Mouse (Mus musculus) MEL (cell line): ENCODE results near the gene H60c. TPM values are rescaled to one million over a fixed set of nuclear protein-coding genes. Genes with fewer than 3 reads are reported as not detected.
A peak's percentile ranks its signal among the peaks of the same experiment; 100 is the strongest.

ENCODE experiments used
- DNase-seq: peaks from one replicate; pipeline ENCODE4 v3.0.0; 2011; ENCODE audit warnings: low read depth, low spot score
- H3K27ac ChIP-seq: 2 replicates; pipeline ENCODE4 v1.5.1; 2012; ENCODE audit warnings: low read depth, mild to moderate bottlenecking, control low read depth, low read length, moderate library complexity; ENCODE audit not compliant: control insufficient read depth
- H3K27me3 ChIP-seq, 2 experiments: fragments of 150-350 bp in 1 of 2; sonication (generic) in 1 of 2; 2 replicates each; pipeline ENCODE4 v1.6.1; 2012; ENCODE audit warnings: low read length in 2 of 2, mild to moderate bottlenecking in 2 of 2, improper control_type of control experiment in 1 of 2, moderate library complexity in 1 of 2; ENCODE audit not compliant: insufficient read depth in 2 of 2, control insufficient read depth in 1 of 2
- H3K36me3 ChIP-seq, 2 experiments: 2 replicates each; pipeline ENCODE4 v1.6.1; 2012 to 2014; ENCODE audit warnings: low read length in 2 of 2, improper control_type of control experiment in 1 of 2, inconsistent platforms in 1 of 2, mild to moderate bottlenecking in 1 of 2; ENCODE audit not compliant: insufficient read depth in 2 of 2, control insufficient read depth in 1 of 2
- H3K4me1 ChIP-seq, 2 experiments: fragments of 150-350 bp in 1 of 2; sonication (generic) in 1 of 2; 2 replicates each; pipeline ENCODE4 v1.6.1; 2012; ENCODE audit warnings: low read length in 2 of 2, improper control_type of control experiment in 1 of 2, mild to moderate bottlenecking in 1 of 2; ENCODE audit not compliant: insufficient read depth in 2 of 2, control insufficient read depth in 1 of 2
- H3K4me3 ChIP-seq, 2 experiments: fragments of 150-350 bp in 1 of 2; sonication (generic) in 1 of 2; 2 replicates each; pipeline ENCODE4 v1.5.1; 2012; ENCODE audit warnings: low read depth in 2 of 2, low read length in 2 of 2, mild to moderate bottlenecking in 2 of 2, moderate library complexity in 2 of 2, control low read depth in 1 of 2, improper control_type of control experiment in 1 of 2; ENCODE audit not compliant: control insufficient read depth in 1 of 2, insufficient read depth in 1 of 2
- H3K79me2 ChIP-seq: 2 replicates; pipeline ENCODE4 v1.6.1; 2012; ENCODE audit warnings: mild to moderate bottlenecking, low read length, moderate library complexity; ENCODE audit not compliant: control insufficient read depth, poor library complexity, insufficient read depth
- H3K9ac ChIP-seq: 2 replicates; pipeline ENCODE4 v1.6.1; 2012; ENCODE audit warnings: low read depth, mild to moderate bottlenecking, control low read depth, low read length, moderate library complexity; ENCODE audit not compliant: control insufficient read depth, poor library complexity, severe bottlenecking
- H3K9me3 ChIP-seq: fragments of 150-350 bp; sonication (generic); replicated peaks from 2 replicates; pipeline ENCODE4 v1.6.1; 2012; ENCODE audit warnings: mild to moderate bottlenecking, low read length, improper control_type of control experiment, moderate library complexity; ENCODE audit not compliant: insufficient read depth
- CTCF ChIP-seq, 3 experiments: IDR thresholded peaks in 2 of 3; conservative IDR thresholded peaks in 1 of 3; 2 replicates each; pipeline ENCODE4 v1.5.1; 2011 to 2012; ENCODE audit warnings: low read length in 3 of 3, low read depth in 2 of 3, mild to moderate bottlenecking in 2 of 3, improper control_type of control experiment in 1 of 3, inconsistent platforms in 1 of 3, mixed read lengths in 1 of 3, moderate library complexity in 1 of 3; ENCODE audit not compliant: control insufficient read depth in 1 of 3, insufficient read depth in 1 of 3, poor library complexity in 1 of 3, severe bottlenecking in 1 of 3
- E2F4 ChIP-seq: IDR thresholded peaks from 2 replicates; pipeline ENCODE4 v1.6.1; 2011; ENCODE audit warnings: low read depth, low read length, improper control_type of control experiment, borderline replicate concordance
- ELF1 ChIP-seq: IDR thresholded peaks from 2 replicates; pipeline ENCODE4 v1.6.1; 2014; ENCODE audit warnings: low read depth, mild to moderate bottlenecking, inconsistent platforms, low read length, improper control_type of control experiment, moderate library complexity
- EP300 ChIP-seq, 2 experiments: IDR thresholded peaks; 2 replicates each; pipeline ENCODE4 v1.6.1; 2011; ENCODE audit warnings: improper control_type of control experiment in 2 of 2, low read length in 2 of 2, low read depth in 1 of 2, mild to moderate bottlenecking in 1 of 2
- ETS1 ChIP-seq: IDR thresholded peaks from 2 replicates; pipeline ENCODE4 v1.6.1; 2012; ENCODE audit warnings: low read depth, mild to moderate bottlenecking, inconsistent platforms, low read length, improper control_type of control experiment, moderate library complexity
- GATA1 ChIP-seq: IDR thresholded peaks from 2 replicates; pipeline ENCODE4 v1.6.1; 2011; ENCODE audit warnings: low read depth, low read length, improper control_type of control experiment
- HCFC1 ChIP-seq: IDR thresholded peaks from 2 replicates; pipeline ENCODE4 v1.6.1; 2012; ENCODE audit warnings: low read depth, mild to moderate bottlenecking, inconsistent platforms, low read length, improper control_type of control experiment, moderate library complexity
- JUND ChIP-seq: IDR thresholded peaks from 2 replicates; pipeline ENCODE4 v1.6.1; 2011; ENCODE audit warnings: low read depth, mild to moderate bottlenecking, improper control_type of control experiment, low read length
- MAFK ChIP-seq: IDR thresholded peaks from 2 replicates; pipeline ENCODE4 v1.6.1; 2011; ENCODE audit warnings: low read depth, mild to moderate bottlenecking, low read length, improper control_type of control experiment, borderline replicate concordance
- MEF2A ChIP-seq: IDR thresholded peaks from 2 replicates; pipeline ENCODE4 v1.6.1; 2014; ENCODE audit warnings: low read depth, mild to moderate bottlenecking, inconsistent platforms, low read length, improper control_type of control experiment; ENCODE audit not compliant: poor library complexity, insufficient replicate concordance, severe bottlenecking; ENCODE audit errors: extremely low read depth
- POLR2AphosphoS5 ChIP-seq: IDR thresholded peaks from 2 replicates; pipeline ENCODE4 v1.6.1; 2012; ENCODE audit warnings: low read depth, borderline replicate concordance, mild to moderate bottlenecking, inconsistent platforms, low read length, moderate library complexity, mixed read lengths
- TAL1 ChIP-seq: IDR thresholded peaks from 2 replicates; pipeline ENCODE4 v1.6.1; 2012; ENCODE audit warnings: mild to moderate bottlenecking, inconsistent platforms, low read length, moderate library complexity, mixed read lengths
- UBTF ChIP-seq: IDR thresholded peaks from 2 replicates; pipeline ENCODE4 v1.6.1; 2012; ENCODE audit warnings: low read depth, mild to moderate bottlenecking, inconsistent platforms, low read length, improper control_type of control experiment, moderate library complexity, borderline replicate concordance; ENCODE audit not compliant: insufficient read depth
- USF1 ChIP-seq: IDR thresholded peaks from 2 replicates; pipeline ENCODE4 v1.6.1; 2014; ENCODE audit warnings: low read depth, mild to moderate bottlenecking, inconsistent platforms, low read length, improper control_type of control experiment, moderate library complexity
- ZC3H11A ChIP-seq: IDR thresholded peaks from 2 replicates; pipeline ENCODE4 v1.6.1; 2012; ENCODE audit warnings: low read depth, mild to moderate bottlenecking, inconsistent platforms, low read length, improper control_type of control experiment
- ZMIZ1 ChIP-seq: IDR thresholded peaks from 2 replicates; pipeline ENCODE4 v1.6.1; 2012; ENCODE audit warnings: low read depth, mild to moderate bottlenecking, inconsistent platforms, low read length, improper control_type of control experiment, moderate library complexity
- polyA plus RNA-seq, 2 experiments: library from polyadenylated mRNA; stranded (reverse) in 1 of 2; unstranded in 1 of 2; fragments of >175 nt in 1 of 2; fragments of >200 nt in 1 of 2; gene quantifications; 2 replicates each; pipeline versions ENCODE4 v1.2.1 to v1.2.4; 2012; ENCODE audit warnings: low replicate concordance in 2 of 2, low read depth in 1 of 2; ENCODE audit not compliant: insufficient read length in 2 of 2, insufficient read depth in 1 of 2, missing spikeins in 1 of 2
- total RNA-seq: library from RNA; depleted of rRNA; stranded (reverse); fragments of 300-350 nt; gene quantifications from 2 replicates; pipeline ENCODE4 v1.2.3, GENCODE M21; 2012; rRNA removed

The H60c gene
- total RNA-seq (not detected in 2 replicates), polyA plus RNA-seq (not detected)

- no peaks in the 10 kb centered on the region for H3K36me3 ChIP-seq
- no peaks in the 10 kb centered on the region for H3K27me3 ChIP-seq
- H3K79me2 ChIP-seq = no peaks in the 10 kb centered on the region
- TF ChIP-seq ZMIZ1 = no peak
- no peak for DNase-seq
- no peak within 1 kb of the TSS for H3K9ac ChIP-seq
- H3K27ac ChIP-seq = no peak within 1 kb of the TSS
- H3K4me3 ChIP-seq = no peak within 1 kb of the TSS
- H3K9me3 ChIP-seq = no peaks in the 10 kb centered on the region
- H3K4me1 ChIP-seq = no peaks in the 10 kb centered on the region
These were observed at the start of gene H60c for GRCm38 (mm10) chr10:3267671-3268070. Gene H60c, minus strand, starts transcription at chr10:3267771.

GRCm38 (mm10) chr10:3308821-3309206, 41.2 kb upstream of the H60c start:
- no peak for DNase-seq
- H3K4me1 ChIP-seq = peaks cover 0 to 4% of the 10 kb centered on the region in 2 experiments; a peak in 2 of 4 replicates
- H3K27me3 ChIP-seq = no peaks in the 10 kb centered on the region
- no peak overlapping the region for H3K27ac ChIP-seq
- H3K4me3 ChIP-seq = no peak overlapping the region
- H3K79me2 ChIP-seq = no peaks in the 10 kb centered on the region
- TF ChIP-seq HCFC1 (no peak), MAFK (no peak), POLR2AphosphoS5 (no peak), ELF1 (no peak), MEF2A (no peak), USF1 (no peak), JUND (no peak), UBTF (no peak), E2F4 (no peak), CTCF (IDR thresholded peaks at IDR 0.05 in 2 of 3, conservative IDR thresholded peaks at IDR 0.05 in 1 of 3; ENCODE audit: control insufficient read depth in 1 of 3, insufficient read depth in 1 of 3, low read depth in 2 of 3, low read length in 3 of 3, poor library complexity in 1 of 3, severe bottlenecking in 1 of 3) (no peak), ZC3H11A (no peak)
- H3K36me3 ChIP-seq = no peaks in the 10 kb centered on the region; a peak in 2 of 4 replicates
- H3K9ac ChIP-seq = no peak overlapping the region
- no peaks in the 10 kb centered on the region for H3K9me3 ChIP-seq

DNA sequence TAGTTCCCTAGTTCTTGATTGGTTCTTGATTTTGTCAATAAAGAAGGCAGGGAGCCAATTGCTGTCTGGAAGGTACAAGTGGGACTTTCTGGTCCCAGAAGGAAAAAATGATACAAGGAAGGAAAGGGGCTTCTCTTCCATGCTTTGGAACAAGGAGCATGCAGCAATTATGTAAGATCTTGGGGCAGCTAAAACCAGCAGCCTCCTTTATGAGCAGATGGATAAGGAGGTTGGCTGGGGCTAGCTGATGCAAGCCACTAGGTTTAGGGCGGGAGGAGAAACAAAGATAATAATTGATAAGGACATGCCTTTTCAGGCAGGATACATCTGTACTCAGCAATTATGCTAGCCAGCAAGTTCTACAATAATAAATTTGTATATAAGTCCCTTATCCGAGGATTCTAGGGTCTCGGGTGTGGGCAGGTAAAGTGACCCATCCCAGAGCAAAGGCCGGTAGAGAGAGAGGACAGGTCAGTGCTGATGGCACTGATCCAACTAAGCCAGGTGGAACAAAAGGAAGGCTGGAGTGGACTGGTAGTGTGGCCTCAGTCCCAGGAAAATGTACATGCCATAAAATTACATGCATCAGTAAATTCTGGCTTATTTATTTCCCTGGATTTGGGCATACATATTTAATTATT, 40.7 kb upstream of the H60c start:
- H3K36me3 ChIP-seq = no peaks in the 10 kb centered on the region; a peak in 2 of 4 replicates
- H3K9me3 ChIP-seq = no peaks in the 10 kb centered on the region
- H3K27me3 ChIP-seq = no peaks in the 10 kb centered on the region
- TF ChIP-seq GATA1 (peak; percentile 20; the same call in 1 of the 2 replicates), TAL1 (no peak), EP300 (IDR thresholded peaks at IDR 0.05; ENCODE audit: low read depth in 1 of 2, low read length in 2 of 2) (peak; percentile 22 to 42; a peak in 3 of 4 replicates), ETS1 (no peak; the same call in 1 of the 2 replicates)
- H3K9ac ChIP-seq = no peak overlapping the region
- DNase-seq = peak; percentile 54
- H3K27ac ChIP-seq = no peak overlapping the region
- H3K4me3 ChIP-seq = no peak overlapping the region
- no peaks in the 10 kb centered on the region for H3K79me2 ChIP-seq
- peaks cover 0 to 4% of the 10 kb centered on the region in 2 experiments; a peak in 2 of 4 replicates for H3K4me1 ChIP-seq
